Mouse (Mus musculus): Measurements from ENCODE around the gene Hmga2.

GRCm38 (mm10) chr10:120432081-120432480 is 44.2 kb downstream of the Hmga2 start:
- TF ChIP-seq GATA1 (IDR thresholded peaks at IDR 0.05; ENCODE audit: borderline replicate concordance, low read length) (no peak), FLI1 (IDR thresholded peaks at IDR 0.05; ENCODE audit: low read length) (no peak)
